Mouse (Mus musculus): ENCODE measurements around the gene Cgas.
"Not testable (repeated sequence)": the region's sequence is repeated elsewhere in the genome, so short reads cannot be mapped to it uniquely, and the experiment has no call there.

The Cgas gene

GRCm38 (mm10) chr9:78442579-78443392, at the start of gene Cgas:
TSS of gene Cgas (minus strand) at chr9:78443237.
- no peak for DNase-seq

- DNase-seq = no peak
Observed at GRCm38 (mm10) chr9:78492254-78492653, 49.2 kb upstream of the Cgas start.

- DNase-seq = no peak
Observed at GRCm38 (mm10) chr9:78491169-78491568, 48.1 kb upstream of the Cgas start.

- DNase-seq = peak; percentile 40
Observed at GRCm38 (mm10) chr9:78488890-78489420, 45.9 kb upstream of the Cgas start, which contains the start of gene Eef1a1. TSS of gene Eef1a1 (minus strand) at chr9:78489151.

DNA sequence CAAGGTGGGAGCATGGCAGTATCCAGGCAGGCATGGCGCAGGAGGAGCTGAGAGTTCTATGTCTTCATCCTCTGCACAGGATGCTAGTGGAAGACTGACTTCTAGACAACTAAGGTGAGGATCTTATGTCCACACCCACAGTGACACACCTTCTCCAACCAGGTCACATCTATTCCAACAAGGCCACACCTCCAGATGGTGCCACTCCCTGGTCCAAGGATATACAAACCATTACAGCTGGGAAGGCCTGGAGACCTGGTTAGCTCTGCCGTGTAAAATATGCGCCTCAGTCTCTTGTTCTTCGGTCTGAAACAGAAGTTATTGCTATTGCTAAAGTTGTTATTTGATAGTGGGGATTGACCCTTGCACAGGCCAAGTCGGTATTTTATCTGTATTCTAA, 45.0 kb upstream of the Cgas start:
- not testable (repeated sequence) for DNase-seq

DNA sequence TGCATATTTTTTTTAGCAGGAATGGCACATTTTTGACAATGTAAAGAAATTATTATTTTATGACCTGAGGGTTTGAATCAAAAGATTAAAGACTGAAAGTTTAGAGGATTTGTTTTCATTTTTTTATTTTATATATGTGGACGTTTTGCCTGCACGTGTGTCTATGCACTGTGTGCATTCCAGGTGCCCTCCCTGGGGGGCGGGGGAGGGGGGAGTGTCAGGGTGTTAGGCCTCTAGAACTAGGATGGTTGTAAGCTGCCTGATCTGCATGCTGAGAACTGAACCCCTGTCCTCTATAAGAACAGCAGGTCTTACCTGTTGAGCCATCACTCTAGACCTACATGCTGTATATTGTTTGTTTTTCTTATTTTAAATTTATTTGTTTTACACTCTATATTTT, 41.6 kb upstream of the Cgas start:
- DNase-seq = no peak

DNA sequence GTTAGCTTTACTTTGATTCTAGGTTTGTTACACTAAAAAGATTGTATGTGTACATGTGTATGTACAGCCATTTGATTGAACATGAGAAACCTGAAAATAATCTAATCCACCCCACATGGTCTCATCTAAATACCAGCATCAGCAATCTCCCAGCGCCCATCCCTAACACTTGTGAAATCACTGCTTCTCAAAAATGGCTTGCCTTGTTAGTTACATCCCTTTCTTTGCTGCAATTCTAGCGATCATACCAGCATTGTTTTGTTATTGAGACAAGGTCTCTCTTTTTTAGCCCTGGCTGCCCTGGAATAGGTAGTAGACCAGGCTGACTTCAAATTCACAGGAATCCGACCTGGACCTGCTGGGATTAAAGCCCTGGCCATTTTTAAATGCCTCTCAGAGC, 39.3 kb upstream of the Cgas start:
- DNase-seq = no peak

DNA sequence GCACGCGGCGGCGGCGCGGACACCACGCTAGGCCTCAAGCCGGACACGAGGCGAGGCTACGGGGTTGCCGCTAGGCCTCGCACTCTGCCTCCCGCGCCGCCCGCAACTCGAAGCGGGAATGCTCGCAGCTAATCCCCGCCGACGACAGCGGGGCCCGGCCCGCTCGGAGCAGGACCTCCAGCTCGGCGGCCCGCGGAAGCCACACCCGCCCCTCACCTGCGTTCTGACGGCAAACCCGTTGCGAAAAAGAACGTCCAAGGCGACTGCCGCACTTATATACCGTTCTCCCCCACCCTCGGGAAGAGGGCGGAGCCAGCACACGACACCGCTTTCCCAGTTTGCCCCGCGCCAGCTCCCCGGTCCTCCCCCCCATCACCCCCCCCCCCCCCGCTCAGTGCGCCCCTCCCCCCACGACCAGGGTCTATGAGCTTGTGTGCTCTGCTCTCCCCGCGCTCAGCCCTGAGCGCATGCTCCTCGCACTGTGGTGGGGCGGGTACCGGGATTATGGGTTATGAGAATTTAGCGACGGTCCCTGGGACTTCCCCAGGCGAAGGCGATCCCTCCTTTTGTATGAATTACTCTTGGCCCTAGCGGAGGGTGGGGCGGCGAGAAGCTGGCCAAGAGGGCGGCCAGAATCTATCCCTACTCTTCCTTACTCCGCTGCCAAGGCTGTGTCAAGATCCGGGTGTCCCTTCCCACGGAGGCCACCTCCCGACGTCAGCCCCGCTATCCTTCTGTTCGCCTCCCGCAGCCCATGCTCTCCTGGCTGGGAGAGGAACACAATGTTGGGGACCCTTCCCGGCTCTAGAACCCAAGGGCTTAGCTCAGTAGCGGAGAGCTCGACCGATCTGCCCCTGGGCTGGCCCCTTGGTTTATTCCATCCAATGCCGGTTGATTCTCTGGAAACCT, 38.6 kb upstream of the Cgas start:
- DNase-seq = peak; percentile 99

DNA sequence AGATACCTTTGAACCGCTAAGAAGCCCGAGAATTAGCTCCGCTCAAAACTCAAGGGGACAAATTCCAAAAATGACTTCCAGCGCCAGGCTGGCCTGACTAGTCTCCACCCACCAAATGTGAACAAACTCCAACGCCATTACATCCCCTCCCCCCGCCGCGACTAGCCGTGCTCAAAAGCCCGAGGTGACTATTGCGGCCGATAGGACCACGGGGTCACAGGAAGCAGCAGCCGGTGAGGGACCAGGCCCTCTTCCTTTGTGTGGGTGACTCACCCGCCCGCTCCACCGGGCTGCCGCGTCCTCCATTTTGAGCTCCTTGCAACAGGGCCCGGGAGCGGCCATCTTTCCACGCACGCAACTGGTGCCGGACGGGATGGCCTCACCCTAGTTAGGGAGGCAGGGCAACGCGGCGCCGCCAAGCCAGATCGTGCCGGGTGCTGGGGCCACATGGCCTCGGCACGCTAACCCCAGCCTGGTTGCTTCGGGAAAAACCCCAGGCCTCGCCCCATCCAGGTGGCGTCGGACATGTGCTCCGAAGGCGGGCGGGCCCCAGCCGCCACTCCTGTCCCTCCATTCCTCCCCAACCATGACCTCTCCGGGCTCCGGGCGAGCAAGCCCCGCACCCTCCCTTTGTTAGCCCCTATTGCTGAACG, 37.8 kb upstream of the Cgas start:
- DNase-seq = peak; percentile 79

- DNase-seq = not testable (repeated sequence)
Observed at GRCm38 (mm10) chr9:78480227-78480626, 37.2 kb upstream of the Cgas start.

- DNase-seq = not testable (repeated sequence)
Observed at GRCm38 (mm10) chr9:78479308-78479707, 36.3 kb upstream of the Cgas start.

GRCm38 (mm10) chr9:78478009-78478605, 35.1 kb upstream of the Cgas start:
- DNase-seq = not testable (repeated sequence)

- DNase-seq = no peak
Observed at GRCm38 (mm10) chr9:78477021-78477551, 34.0 kb upstream of the Cgas start.

GRCm38 (mm10) chr9:78476531-78477020, 33.5 kb upstream of the Cgas start:
- no peak for DNase-seq

GRCm38 (mm10) chr9:78475873-78476272, 32.8 kb upstream of the Cgas start:
- no peak for DNase-seq

GRCm38 (mm10) chr9:78475383-78475780, 32.3 kb upstream of the Cgas start:
- no peak for DNase-seq

- no peak for DNase-seq
Observed at GRCm38 (mm10) chr9:78474771-78475382, 31.8 kb upstream of the Cgas start.

DNA sequence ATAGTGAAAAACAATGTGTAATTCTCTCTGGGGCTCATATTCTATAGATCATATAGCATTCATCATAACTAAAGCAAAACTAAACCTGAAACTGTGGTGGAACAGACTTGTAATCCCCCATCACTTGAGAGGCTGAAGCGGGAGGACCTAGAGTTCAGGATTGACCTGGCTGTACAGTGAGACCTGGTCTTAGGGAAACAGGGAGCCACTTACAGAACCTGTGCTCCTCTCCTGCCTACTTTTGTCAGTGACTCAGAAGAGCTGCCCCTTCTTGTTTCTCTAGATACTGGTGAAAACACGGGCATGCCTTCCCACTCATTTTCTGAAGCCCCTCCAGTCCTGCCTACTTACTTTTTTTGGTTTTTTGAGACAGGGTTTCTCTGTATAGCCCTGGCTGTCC, 31.2 kb upstream of the Cgas start:
- no peak for DNase-seq

- no peak for DNase-seq
Observed at GRCm38 (mm10) chr9:78473588-78473987, 30.6 kb upstream of the Cgas start.

DNA sequence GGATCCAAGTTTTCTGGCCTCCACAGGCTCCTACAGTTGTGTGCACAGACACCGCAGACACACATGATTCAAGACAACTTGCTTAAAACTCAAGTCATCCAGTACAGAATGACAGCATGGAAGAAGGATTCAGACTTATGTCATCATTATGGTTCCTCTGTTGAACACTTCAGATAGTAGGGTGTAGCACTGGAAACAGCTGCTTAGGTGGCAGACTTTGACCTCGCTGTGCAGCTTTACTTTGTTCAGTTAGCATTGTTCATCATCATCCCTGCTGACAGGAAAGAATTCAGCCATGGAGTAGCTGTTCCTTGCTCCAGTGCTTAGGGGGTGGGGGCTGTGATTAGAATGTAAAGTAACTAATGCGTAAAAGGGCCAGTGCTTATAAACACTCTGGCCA, 22.7 kb upstream of the Cgas start:
- no peak for DNase-seq

DNA sequence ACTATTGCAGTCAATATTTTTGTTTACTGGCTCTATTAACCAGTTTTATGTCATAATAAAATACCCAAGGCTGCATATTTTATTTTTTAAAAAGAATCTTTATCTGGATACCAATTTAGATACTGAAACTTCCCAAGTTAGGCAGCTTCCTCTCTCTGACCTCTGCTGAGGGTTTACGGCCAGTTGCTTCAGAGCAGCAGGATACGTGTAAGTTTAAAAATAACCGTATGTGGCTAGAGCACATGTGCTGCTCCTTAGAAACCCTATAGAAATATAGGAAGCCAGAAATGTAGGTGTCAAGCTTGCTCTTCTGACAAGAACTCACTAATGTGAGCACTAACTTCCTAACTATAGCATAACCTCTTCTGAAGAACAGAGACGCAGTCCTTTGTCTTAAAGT, 20.3 kb upstream of the Cgas start:
- DNase-seq = no peak

- no peak for DNase-seq
Observed at GRCm38 (mm10) chr9:78457026-78457425, 14.0 kb upstream of the Cgas start.
